Mouse (Mus musculus): ENCODE data around the gene Olfr62.

The Olfr62 gene

DNA sequence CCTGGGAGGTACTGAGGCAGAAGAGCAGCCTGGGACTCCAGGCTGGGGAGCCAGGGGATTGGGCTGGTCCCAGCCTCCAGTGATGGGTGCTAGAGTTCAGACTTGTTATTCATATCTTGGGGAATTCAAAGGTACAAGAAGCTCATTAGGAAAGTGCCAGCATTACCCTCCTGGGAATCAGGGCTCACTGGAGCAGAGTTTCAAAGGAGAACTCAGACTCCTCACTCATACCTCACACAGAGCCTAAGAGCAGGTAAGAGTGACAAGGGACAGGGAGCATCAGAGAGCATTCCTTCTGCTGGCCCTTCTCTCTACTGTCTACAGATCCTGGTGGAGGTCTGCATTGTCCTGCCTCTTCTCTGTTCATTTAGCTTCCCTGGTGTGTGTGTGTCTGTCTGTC lies at the start of gene Olfr62:
Gene Olfr62 (plus strand): TSS at position 301 of the 400 bp plus-strand sequence.
- no peak for DNase-seq

DNA sequence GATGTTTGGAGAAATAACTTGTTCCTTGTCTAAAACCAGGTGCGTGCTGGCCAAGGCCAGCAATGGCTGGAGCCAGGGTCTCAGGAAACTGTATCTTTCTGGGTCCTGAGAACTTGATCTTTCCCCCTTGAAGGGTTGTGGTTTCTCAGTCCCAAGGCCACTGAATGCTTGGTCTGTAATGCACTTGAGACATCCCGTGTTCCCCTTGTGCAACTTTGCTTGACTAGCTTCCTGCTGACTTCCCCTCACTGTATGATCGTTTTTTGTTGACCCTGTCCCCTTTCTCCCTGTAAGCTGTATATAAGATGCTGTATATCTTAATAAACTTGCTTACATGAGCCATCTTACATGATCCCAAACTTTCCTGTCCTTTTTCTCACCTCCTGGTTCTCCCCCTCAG lies 48.9 kb upstream of the Olfr62 start:
- no peak for DNase-seq

DNA sequence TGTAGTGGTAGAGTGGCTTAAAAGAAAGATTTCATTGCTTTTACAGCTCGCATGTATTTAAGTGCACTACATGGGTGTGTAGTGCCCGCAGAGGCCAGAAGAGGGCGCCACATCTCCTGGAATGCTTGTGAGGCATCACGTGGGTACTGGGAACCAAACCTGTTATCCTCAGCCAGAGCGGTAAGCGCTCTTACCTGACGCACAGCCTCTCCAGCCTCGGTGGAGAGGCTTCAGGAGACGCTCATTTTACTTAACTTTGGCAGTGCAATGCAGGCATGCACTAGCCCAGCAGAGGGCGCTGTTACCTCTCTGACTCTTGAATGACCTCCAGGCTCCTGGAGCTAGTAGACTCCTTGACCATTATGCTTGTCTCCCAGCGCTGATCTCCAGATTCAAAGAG lies 46.1 kb upstream of the Olfr62 start:
- DNase-seq: peak; percentile 75 to 78

DNA sequence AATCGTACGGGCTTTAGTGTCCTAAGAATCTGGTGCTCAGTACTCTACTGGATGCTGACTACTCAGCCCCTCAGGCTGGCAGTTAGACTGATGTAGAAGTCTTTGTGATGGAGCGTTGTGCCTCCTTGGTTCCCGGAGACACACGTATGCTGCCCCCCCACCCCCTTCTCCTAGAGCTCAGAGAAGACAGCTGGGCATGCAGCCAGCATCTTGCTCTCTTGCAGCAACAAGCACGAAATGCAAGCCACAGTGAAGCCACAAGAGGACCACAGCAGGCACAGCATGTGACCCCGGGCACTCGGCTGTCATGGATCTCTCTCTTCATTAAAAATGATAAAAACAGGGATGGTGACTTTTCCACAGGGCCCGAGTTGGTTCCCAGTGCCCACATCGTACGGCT lies 43.3 kb upstream of the Olfr62 start:
- no peak for DNase-seq

DNA sequence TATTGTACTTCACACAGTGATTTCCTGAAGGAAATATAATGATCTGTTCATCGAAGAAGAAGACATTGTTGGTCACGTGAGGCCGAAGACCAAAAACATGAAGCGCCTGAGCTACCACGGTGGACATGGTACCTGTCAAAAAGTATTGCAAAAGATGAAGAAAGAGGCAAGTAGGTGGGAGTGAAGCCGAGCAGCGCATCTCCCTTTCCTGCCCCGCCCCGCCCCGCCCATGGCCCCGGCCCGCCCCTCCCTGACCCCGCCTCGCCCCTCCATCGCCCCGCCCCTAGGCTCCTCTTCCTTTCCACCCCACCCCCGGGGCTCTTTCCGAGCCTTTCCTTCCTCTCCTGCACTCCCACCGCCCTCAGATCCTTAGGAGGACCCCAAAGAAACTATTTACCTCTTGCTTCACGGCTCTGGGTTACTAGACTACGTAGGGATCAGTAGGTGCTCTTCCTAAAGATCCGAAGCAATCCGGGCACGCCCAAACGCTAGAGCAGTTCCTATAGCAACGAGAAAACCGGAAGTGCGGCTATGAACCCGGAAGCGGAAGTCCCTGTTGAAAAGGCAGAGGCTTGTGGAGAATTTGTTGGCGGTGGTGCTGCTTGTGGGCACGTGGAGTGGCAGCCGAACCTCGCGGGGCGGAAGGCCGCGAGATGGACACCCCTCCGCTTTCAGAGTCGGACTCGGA lies 38.3 kb upstream of the Olfr62 start, which contains the start of the genes Cfap57 and Ebna1bp2:
Gene Cfap57 (minus strand): TSS at position 499 of the 688 bp plus-strand sequence.
Gene Ebna1bp2 (plus strand): TSS at position 521 of the 688 bp plus-strand sequence.
- peak; percentile 90 to 93 for DNase-seq

DNA sequence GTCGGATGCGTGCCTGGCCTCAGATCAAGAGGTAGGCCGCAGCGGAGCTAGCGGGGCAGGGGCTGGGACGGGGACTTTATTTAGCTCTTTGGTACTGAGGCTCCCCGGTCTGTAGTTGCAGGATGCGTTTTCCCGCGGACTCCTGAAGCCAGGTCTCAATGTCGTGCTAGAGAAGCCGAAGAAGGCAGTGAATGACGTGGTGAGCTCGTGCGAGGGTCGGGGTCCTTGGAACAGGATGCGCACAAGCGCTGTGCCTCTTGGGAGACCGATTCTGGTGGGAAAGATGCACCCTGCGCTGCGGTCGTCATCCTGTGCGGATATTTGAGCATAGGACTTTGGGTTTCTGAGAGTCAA lies 37.8 kb upstream of the Olfr62 start:
- no peak for DNase-seq

DNA sequence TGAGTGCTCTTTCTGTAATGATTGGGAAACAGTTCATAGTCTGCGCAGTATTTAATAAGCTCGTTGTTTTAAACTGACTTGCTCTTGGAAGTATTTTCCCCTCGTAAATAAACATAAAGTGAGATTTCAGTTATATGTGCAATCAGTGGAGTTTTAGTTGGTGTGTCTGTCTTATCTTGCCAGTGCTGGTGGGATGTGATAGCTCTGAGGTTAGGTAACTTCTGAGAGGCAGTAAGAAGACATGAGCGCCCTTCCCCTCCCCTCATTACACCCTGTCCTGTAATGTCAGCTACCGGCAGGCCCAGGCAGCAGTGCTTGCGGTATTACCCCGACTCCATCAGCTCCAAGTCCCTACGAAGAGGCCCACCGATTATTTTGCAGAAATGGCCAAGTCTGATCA lies 37.0 kb upstream of the Olfr62 start:
- DNase-seq: no peak

DNA sequence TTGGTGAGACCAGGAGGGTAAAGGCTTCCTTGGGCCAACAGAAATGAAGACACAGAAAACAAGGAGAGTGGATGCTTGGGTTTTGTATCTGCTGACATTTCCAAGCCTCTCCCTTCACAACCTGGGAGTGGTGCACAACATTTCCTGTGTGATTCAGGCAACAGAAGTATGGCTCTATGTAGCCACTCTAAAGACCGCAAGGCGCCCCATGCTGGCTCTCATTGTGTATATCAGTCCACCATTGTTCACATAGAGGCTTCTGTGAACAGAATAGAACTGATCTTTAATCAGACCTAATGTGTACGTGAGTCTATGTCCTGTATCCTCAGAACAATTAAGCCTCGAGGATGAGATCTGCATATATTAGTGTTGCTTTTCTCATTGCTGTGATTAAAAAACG lies 28.5 kb upstream of the Olfr62 start:
- DNase-seq: no peak

DNA sequence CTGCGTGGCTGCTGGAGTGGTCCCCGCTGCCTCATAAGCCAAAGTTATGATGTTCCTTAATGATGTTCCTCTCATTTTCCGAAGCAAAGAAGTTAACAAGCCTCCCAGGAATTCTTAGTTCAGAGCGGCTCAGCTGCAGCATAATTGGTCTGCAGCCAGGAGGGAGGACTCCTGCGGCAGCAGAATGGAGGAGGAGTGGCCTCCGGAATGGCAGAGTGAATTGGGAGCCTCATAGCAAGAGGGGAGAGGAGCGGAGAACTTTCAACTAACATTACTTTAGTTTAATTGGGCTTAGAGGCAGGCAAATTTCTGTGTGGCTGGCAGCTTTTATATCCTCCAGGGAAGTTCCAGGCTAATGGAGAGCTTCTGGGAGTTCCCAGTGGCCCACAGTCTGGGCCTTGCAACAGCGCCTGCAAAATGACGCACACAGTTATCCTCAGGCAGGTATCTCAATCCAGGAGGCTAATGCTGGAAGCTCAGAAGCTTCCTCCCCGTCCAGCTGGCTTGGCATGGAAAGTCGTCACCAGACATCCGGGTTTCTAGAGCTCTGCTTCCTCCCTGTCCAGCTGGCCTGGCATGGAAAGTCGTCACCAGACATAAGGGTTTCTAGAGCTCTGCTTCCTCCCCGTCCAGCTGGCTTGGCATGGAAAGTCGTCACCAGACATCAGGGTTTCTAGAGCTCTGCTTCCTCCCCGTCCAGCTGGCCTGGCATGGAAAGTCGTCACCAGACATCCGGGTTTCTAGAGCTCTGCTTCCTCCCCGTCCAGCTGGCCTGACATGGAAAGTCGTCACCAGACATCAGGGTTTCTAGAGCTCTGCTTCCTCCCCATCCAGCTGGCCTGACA lies 16.2 kb upstream of the Olfr62 start:
- peak; percentile 53 to 54 for DNase-seq

DNA sequence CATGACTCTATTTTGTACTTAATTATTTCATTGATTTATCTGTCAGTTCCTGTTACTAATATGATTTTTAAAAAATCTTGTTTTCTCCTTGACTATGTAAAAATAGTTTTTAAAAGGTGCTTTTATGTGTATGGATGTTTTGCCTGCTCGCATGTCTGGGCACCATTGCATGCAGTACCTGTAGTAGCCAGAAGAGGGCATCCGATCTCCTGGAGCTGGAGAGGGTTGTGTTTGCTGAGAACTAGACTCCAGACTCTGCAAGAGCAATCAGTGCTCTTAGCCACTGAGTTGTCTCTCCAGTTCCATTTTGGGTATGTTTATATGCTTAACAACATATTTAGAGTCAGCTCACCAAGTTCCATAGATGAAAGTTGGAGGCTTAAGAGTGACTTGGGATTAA lies 13.5 kb upstream of the Olfr62 start:
- DNase-seq: peak; percentile 69 to 70

DNA sequence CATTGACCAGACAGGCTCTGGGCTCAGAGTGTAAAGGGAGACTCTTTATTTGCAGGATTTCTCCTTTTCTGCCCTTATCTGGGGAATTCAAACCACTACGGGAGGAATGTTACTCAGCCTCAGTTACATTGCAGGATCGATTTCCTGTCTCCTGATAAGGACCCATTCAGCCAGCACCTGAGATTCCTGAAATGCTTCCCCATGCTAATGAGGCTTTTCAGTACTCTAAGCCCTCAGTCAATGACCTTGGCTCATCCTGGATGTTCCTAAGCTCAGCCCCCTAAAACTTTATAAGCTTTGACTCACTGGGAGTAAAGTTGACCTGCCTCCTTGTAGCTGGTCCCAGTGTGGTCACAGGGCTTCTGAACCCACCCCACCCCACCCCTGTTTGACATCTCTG lies 28.3 kb downstream of the Olfr62 start:
- DNase-seq: no peak

DNA sequence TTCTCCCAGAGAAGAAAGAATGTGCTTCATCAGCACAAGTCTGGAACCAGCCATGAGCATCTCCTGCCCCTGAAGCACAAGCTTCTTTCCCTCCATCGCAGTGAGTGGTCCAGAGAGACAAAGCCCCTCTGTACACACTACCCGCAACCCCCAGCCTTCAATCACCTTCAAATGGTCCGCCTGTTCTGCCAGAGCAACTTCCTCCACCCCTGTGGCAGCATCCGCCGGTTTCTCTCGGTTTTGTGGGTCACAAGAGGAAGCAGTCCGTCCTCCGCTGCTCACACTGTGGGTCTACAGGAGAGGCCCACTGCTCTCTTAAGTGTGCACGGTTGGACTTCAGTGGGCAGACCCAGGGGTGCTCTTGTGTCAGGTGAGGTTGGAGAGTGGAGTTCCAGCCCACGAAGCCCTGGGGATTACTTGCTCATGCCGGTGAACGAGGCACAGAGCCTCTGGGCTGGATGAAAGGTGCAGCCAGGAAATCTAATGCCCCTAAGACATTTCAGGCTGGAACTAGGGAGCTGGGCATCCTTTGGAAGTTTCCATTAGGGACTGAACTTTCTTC lies 33.7 kb downstream of the Olfr62 start, which contains the start of gene Olfr1342:
Gene Olfr1342 (minus strand): TSS at position 345 of the 562 bp plus-strand sequence.
- peak; percentile 2 to 9 for DNase-seq

DNA sequence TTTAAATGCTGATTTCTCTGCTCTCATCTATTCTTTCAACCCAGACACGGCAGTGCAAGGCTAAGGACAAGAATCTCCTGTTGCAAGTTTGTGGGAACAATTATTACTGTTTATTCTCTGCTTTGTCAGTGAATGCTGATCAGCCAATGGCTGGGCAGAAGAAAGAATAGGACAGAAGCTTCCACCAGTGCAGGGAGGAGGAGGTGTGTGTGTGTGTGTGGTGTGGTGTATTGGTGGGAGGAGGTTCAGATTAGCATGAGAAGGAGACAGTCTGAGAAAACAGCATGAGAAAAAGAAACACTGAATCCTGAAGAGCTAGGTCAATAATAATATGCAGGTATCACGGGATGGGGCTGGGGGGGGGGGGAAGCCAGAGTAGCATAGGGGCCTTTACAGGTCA lies 35.1 kb downstream of the Olfr62 start:
- no peak for DNase-seq

DNA sequence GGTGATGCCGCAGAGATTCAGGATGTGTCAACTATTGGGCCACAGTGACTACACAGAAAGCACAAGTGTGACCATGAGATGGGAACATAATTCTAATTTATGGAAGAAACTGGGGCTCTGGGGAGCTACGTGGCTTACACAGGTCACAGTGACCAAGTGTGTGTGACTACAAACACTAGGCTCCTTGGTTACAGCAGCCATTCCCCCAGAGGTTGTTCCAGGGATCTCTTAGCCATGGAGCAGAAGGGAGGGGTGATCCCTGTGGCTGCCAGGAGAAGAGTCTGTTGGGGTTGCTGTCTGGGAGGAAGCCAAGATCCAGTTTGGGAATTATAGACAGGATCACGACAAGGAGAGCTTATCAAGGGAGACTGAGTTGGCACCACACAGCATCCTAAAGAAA lies 44.5 kb downstream of the Olfr62 start, which contains the start of gene Olfr1341:
Gene Olfr1341 (plus strand): TSS at position 301 of the 400 bp plus-strand sequence.
- no peak for DNase-seq

DNA sequence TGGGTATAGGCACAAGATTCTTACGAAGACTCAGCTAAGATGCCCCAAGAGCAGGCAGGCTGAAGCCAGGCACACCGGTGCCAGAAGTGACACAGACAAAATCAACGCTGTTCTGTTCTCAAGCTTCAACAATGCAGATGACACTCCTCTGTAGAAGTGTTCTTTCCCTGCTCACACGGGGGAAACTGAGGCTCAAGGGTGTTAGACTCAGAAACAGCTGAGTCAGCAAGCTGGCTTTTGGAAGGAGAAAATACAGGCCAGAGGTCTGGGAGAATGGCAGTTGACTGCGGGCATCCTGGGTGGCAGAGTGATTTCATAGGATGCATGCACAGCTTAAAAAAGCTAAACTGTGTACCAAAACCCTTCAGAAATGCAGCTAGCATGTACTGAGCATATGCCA lies 49.3 kb downstream of the Olfr62 start:
- DNase-seq: no peak

DNA sequence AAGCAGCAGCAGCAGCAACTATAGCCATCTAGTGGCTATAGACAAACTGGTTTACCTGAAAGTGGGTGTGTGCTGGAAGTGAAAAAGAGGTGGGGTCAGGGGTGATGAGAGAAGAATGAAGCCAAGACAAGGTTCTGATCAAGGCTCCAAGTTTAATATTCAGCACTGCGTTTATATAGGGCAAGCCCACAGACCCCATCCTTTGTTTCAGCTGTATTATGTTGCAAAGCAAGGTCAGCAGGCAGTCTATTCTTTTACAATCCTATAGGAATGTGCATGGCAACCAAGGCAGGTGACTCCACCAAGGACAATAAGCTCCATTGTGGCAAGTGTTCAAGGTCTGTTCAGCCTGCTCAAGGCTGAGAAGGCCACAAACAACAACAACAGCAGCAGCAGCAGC lies 52.9 kb downstream of the Olfr62 start:
- no peak for DNase-seq

Data from kidney, postnatal 4 days (tissue).